Mouse (Mus musculus) intestine, embryonic 14.5 days (tissue): ENCODE measurements at regions not wholly inside any gene's neighbourhood (a gene's known extent, or its start where the extent isn't known, plus 50 kb on each side); places are given as distances from the start of the nearest gene placed in this dataset.

Experiments
- ATAC-seq: fragments of 200-750 bp; cut with Nextera tagmentation; replicated peaks from 2 replicates; pipeline ENCODE4 v1.8.0; 2017; ENCODE audit warnings: low read depth, moderate number of reproducible peaks, moderate TSS enrichment, moderate library complexity; ENCODE audit not compliant: low FRiP score, low TSS enrichment
- DNase-seq: peaks from one replicate; pipeline ENCODE4 v3.0.0-alpha.2; 2018; ENCODE audit warnings: low spot score
- H3K27ac ChIP-seq: fragments of 300-500 bp; sonication (generic); 2 replicates; pipeline ENCODE4 v1.5.1; 2014; ENCODE audit warnings: low read depth, mild to moderate bottlenecking, control low read depth
- H3K27me3 ChIP-seq: fragments of 300-500 bp; sonication (generic); replicated peaks from 2 replicates; pipeline ENCODE4 v1.6.1; 2014; ENCODE audit warnings: low read length, control low read depth; ENCODE audit not compliant: control insufficient read depth, insufficient read depth
- H3K36me3 ChIP-seq: fragments of 300-500 bp; sonication (generic); 2 replicates; pipeline ENCODE4 v1.6.1; 2014; ENCODE audit warnings: low read length, control low read depth; ENCODE audit not compliant: control insufficient read depth, insufficient read depth
- H3K4me1 ChIP-seq: fragments of 300-500 bp; sonication (generic); replicated peaks from 2 replicates; pipeline ENCODE4 v1.6.1; 2014; ENCODE audit warnings: low read length, control low read depth, mixed read lengths; ENCODE audit not compliant: control insufficient read depth, insufficient read depth
- H3K4me2 ChIP-seq: fragments of 300-500 bp; sonication (generic); 2 replicates; pipeline ENCODE4 v1.6.1; 2014; ENCODE audit warnings: low read length
- H3K4me3 ChIP-seq: fragments of 300-500 bp; sonication (generic); 2 replicates; pipeline ENCODE4 v1.5.1; 2014; ENCODE audit warnings: low read depth, low read length, control low read depth, mixed read lengths
- H3K9ac ChIP-seq: fragments of 300-500 bp; sonication (generic); 2 replicates; pipeline ENCODE4 v1.6.1; 2014; ENCODE audit warnings: mild to moderate bottlenecking, low read length
- H3K9me3 ChIP-seq: fragments of 300-500 bp; sonication (generic); 2 replicates; pipeline ENCODE4 v1.6.1; 2016; ENCODE audit warnings: low read length, control low read depth; ENCODE audit not compliant: control insufficient read depth
- WGBS: fragments of 180-500 bp; shearing (Covaris S2); extraction: QIAGEN DNeasy Blood & Tissue Kit; methylation state at CpG from one replicate; pipeline ENCODE4 v1.1.7; 2014; 5-methylcytosine and 5-hydroxymethylcytosine counted together

DNA sequence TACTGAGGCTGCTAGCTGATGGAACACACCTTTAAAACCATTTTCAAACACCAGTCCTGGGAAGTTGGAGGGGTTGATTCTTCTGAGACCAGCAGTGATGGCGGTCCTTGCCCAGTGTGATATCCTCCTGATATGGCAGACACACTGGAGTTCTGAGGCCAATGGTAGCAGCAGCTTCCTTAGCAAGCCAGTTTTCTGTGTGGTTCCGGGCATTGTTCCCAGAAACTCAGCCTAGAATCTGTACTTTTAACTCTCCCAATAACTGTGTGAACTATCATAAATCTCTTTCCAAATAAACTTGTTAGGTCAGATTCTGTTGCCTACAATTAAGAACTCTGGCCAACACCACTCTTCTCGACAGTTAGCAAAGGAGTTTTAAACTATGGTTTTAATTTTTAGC lies 593.1 kb upstream of the Acvr2a start:
- no peak for ATAC-seq
- Histone ChIP-seq H3K4me3 (no peak overlapping the region), H3K36me3 (no peaks in the 10 kb centered on the region), H3K4me2 (no peak overlapping the region), H3K9me3 (no peaks in the 10 kb centered on the region), H3K27ac (no peak overlapping the region), H3K27me3 (no peaks in the 10 kb centered on the region), H3K4me1 (no peaks in the 10 kb centered on the region), H3K9ac (no peak overlapping the region)
- 75% methylated on average over 3 of the region's 3 CpGs for WGBS
- DNase-seq: no peak

DNA sequence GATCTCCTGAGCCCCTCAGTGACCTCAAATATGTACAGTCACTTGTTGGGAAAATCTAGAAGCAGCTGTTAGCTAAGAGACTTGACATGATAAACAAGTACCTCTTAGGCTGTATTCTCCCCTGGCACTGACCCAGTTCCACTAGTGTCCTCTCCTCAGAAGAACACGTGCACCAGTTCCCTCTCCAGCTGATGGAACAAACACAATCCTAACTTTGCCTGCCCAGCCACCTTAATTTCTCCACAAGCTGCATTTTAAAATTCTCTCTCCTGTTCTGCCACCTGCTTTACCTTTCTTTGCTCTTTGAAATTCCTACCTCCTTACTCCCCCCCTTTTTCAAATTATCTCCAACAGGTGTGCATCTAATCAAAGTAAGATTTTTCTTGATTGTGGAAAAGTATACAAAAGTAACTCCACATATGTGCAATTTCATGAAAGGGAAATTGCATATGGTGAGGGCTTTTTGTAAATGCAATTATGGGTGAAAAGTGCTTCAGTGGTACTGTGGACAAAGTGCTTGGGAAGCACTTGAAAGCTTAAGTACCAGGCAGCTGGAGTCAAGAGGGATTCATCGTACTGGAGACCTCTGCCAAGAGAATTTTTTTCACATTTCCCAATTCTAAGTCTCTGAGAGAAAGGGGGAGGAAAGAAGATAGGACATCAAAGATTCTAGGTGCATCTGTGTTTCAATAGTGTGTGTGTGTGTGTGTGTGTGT lies 590.7 kb upstream of the Acvr2a start:
- ATAC-seq (no peak), DNase-seq (no peak)
- Histone ChIP-seq H3K27me3 (no peaks in the 10 kb centered on the region), H3K9me3 (no peaks in the 10 kb centered on the region), H3K4me2 (no peak overlapping the region), H3K4me1 (no peaks in the 10 kb centered on the region), H3K36me3 (no peaks in the 10 kb centered on the region), H3K9ac (no peak overlapping the region), H3K4me3 (no peak overlapping the region), H3K27ac (no peak overlapping the region)
- 60% methylated on average over 2 of the region's 2 CpGs for WGBS

DNA sequence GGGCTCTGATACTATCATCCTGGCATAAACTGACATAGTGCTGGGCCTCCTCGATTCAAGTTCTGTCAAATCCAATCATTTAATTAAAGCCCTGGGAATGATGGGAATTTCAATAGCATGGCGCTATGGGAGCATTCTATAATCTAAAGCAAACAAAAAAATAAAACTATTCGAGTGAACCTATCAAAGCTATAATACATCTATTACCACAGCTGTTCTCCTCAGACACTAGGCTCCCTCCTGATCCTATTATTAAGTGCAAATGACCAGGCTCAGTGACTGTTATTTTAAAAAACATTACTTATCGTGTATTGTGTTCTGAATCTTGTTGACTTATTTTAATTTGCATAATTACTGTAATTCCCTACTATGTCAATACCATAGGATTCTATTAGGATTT lies 563.7 kb upstream of the Acvr2a start:
- Histone ChIP-seq H3K9ac (no peak overlapping the region), H3K4me2 (no peak overlapping the region), H3K4me3 (no peak overlapping the region), H3K9me3 (no peaks in the 10 kb centered on the region), H3K27ac (no peak overlapping the region), H3K4me1 (no peaks in the 10 kb centered on the region), H3K27me3 (no peaks in the 10 kb centered on the region), H3K36me3 (no peaks in the 10 kb centered on the region)
- DNase-seq (no peak), ATAC-seq (no peak)
- 81% methylated on average over 4 of the region's 4 CpGs for WGBS

DNA sequence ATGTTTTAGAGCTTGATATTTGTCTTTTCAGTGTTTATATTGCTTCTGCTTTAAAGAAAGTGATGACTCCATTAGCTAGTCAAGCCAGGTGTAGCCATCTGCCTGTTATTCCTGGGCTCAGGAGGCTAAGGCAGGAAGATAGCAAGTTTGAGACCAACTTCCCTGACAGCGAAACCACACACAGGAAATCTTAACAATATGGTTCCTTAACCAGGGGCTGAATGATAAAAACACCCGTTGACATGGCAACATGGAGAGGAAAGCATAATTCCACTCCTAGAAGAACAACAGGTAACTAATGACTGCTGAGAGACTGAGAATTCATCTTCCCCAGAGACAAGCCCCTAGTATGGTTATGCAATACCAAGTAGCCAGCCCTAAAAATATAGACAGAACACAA lies 553.6 kb upstream of the Acvr2a start:
- ATAC-seq (no peak), DNase-seq (no peak)
- H3K9ac ChIP-seq: no peak overlapping the region
- H3K36me3 ChIP-seq: no peaks in the 10 kb centered on the region
- H3K9me3 ChIP-seq: no peaks in the 10 kb centered on the region
- H3K4me2 ChIP-seq: no peak overlapping the region
- H3K4me3 ChIP-seq: no peak overlapping the region
- no peak overlapping the region for H3K27ac ChIP-seq
- H3K4me1 ChIP-seq: no peaks in the 10 kb centered on the region
- 58% methylated on average over 2 of the region's 2 CpGs for WGBS
- H3K27me3 ChIP-seq: no peaks in the 10 kb centered on the region
